Mouse (Mus musculus) liver, adult 2 months (tissue): ENCODE data around the gene Psmc2. TPM values are rescaled to one million over a fixed set of nuclear protein-coding genes. Genes with fewer than 3 reads are reported as not detected.
A peak's percentile ranks its signal among the peaks of the same experiment; 100 is the strongest.

Experiments used
- DNase-seq: peaks from one replicate; pipeline ENCODE4 v3.0.0-alpha.2; 2011; ENCODE audit warnings: low read depth, low spot score; ENCODE audit errors: extremely low read depth
- H3K27ac ChIP-seq: fragments of 200-500 bp; replicated peaks from 2 replicates; pipeline ENCODE4 v1.5.1; 2012; ENCODE audit warnings: low read depth, mild to moderate bottlenecking, control low read depth, inconsistent platforms, low read length; ENCODE audit not compliant: insufficient read depth
- H3K27me3 ChIP-seq: fragments of 200-500 bp; 2 replicates; pipeline ENCODE4 v1.6.1; 2012; ENCODE audit warnings: mild to moderate bottlenecking, moderate library complexity, low read length, inconsistent platforms; ENCODE audit not compliant: control insufficient read depth, insufficient read depth
- H3K36me3 ChIP-seq: fragments of 200-500 bp; 2 replicates; pipeline ENCODE4 v1.6.1; 2012; ENCODE audit warnings: low read length, inconsistent platforms; ENCODE audit not compliant: control insufficient read depth, insufficient read depth
- H3K4me1 ChIP-seq: fragments of 200-500 bp; 2 replicates; pipeline ENCODE4 v1.6.1; 2011; ENCODE audit warnings: low read length; ENCODE audit not compliant: control insufficient read depth, insufficient read depth
- H3K4me3 ChIP-seq: fragments of 200-500 bp; 2 replicates; pipeline ENCODE4 v1.5.1; 2011; ENCODE audit warnings: low read depth, mild to moderate bottlenecking, control low read depth, low read length, moderate library complexity; ENCODE audit not compliant: insufficient read depth
- H3K79me2 ChIP-seq: fragments of 200-500 bp; 2 replicates; pipeline ENCODE4 v1.6.1; 2012; ENCODE audit warnings: inconsistent platforms, mild to moderate bottlenecking, low read length, moderate library complexity; ENCODE audit not compliant: control insufficient read depth, insufficient read depth
- H3K9ac ChIP-seq: fragments of 200-500 bp; 2 replicates; pipeline ENCODE4 v1.6.1; 2012; ENCODE audit warnings: low read depth, mild to moderate bottlenecking, control low read depth, inconsistent platforms, low read length
- CTCF ChIP-seq: fragments of 200-500 bp; IDR thresholded peaks from 2 replicates; pipeline ENCODE4 v1.5.1; 2011; ENCODE audit warnings: low read depth, low read length, control low read depth
- POLR2A ChIP-seq: fragments of 200-500 bp; IDR thresholded peaks from 2 replicates; pipeline ENCODE4 v1.6.1; 2011; ENCODE audit warnings: low read length, control low read depth; ENCODE audit not compliant: insufficient read depth; ENCODE audit errors: extremely low read depth
- WGBS: fragments of 180-500 bp; shearing (Covaris S2); methylation state at CpG from one replicate; pipeline ENCODE4 v1.1.7; 2018; 5-methylcytosine and 5-hydroxymethylcytosine counted together
- polyA plus RNA-seq: library from polyadenylated mRNA; depleted of rRNA; stranded (reverse); fragments of >200 nt; gene quantifications from 2 replicates; pipeline ENCODE4 v1.2.3, GENCODE M21; 2012
- total RNA-seq: library from RNA; depleted of rRNA; stranded (reverse); fragments of >200 nt; gene quantifications from 2 replicates; pipeline ENCODE4 v1.2.3, GENCODE M21; 2014

Gene Psmc2
- total and polyA plus RNA-seq, 2 experiments, result 30.3 to 48.0 TPM

- Histone ChIP-seq H3K9ac (no peak overlapping the region), H3K36me3 (peaks cover 36% of the 10 kb centered on the region), H3K4me3 (no peak overlapping the region), H3K4me1 (peaks cover 11% of the 10 kb centered on the region), H3K27ac (peak overlapping the region; percentile 49; the same call in 1 of the 2 replicates), H3K79me2 (no peaks in the 10 kb centered on the region; the same call in 1 of the 2 replicates), H3K27me3 (no peaks in the 10 kb centered on the region)
- TF ChIP-seq POLR2A (no peak), CTCF (no peak)
- 25% methylated on average over 11 of the region's 11 CpGs for WGBS
- DNase-seq, result peak; percentile 95
Measured at GRCm38 (mm10) chr5:21739120-21739519, 46.0 kb upstream of the Psmc2 start.

GRCm38 (mm10) chr5:21739881-21740280 is 45.2 kb upstream of the Psmc2 start:
- no peak overlapping the region for H3K9ac ChIP-seq
- WGBS, result 90% methylated on average over 13 of the region's 13 CpGs
- DNase-seq, result no peak
- H3K4me3 ChIP-seq, result no peak overlapping the region
- no peaks in the 10 kb centered on the region; the same call in 1 of the 2 replicates for H3K79me2 ChIP-seq
- H3K27me3 ChIP-seq, result no peaks in the 10 kb centered on the region
- peaks cover 11% of the 10 kb centered on the region for H3K4me1 ChIP-seq
- H3K27ac ChIP-seq, result no peak overlapping the region
- peaks cover 44% of the 10 kb centered on the region for H3K36me3 ChIP-seq
- TF ChIP-seq POLR2A (no peak), CTCF (no peak)

GRCm38 (mm10) chr5:21743606-21744005 is 41.5 kb upstream of the Psmc2 start:
- DNase-seq, result no peak
- peaks cover 2% of the 10 kb centered on the region; the same call in 1 of the 2 replicates for H3K4me1 ChIP-seq
- H3K27me3 ChIP-seq, result no peaks in the 10 kb centered on the region
- peaks cover 74% of the 10 kb centered on the region for H3K36me3 ChIP-seq
- WGBS, result 95% methylated on average over 10 of the region's 10 CpGs
- no peaks in the 10 kb centered on the region; the same call in 1 of the 2 replicates for H3K79me2 ChIP-seq
- H3K9ac ChIP-seq, result no peak overlapping the region
- H3K4me3 ChIP-seq, result no peak overlapping the region
- TF ChIP-seq CTCF (no peak), POLR2A (no peak)
- no peak overlapping the region for H3K27ac ChIP-seq

- Histone ChIP-seq H3K4me1 (no peaks in the 10 kb centered on the region), H3K4me3 (no peak overlapping the region)
Measured at GRCm38 (mm10) chr5:21744651-21745050, 40.4 kb upstream of the Psmc2 start.

GRCm38 (mm10) chr5:21745966-21746365 is 39.1 kb upstream of the Psmc2 start:
- 87% methylated on average over 8 of the region's 8 CpGs for WGBS
- H3K4me1 ChIP-seq, result no peaks in the 10 kb centered on the region
- no peak overlapping the region for H3K9ac ChIP-seq
- H3K79me2 ChIP-seq, result no peaks in the 10 kb centered on the region
- H3K27ac ChIP-seq, result no peak overlapping the region
- H3K4me3 ChIP-seq, result no peak overlapping the region
- DNase-seq, result no peak
- peaks cover 69% of the 10 kb centered on the region for H3K36me3 ChIP-seq
- no peaks in the 10 kb centered on the region for H3K27me3 ChIP-seq
- TF ChIP-seq POLR2A (no peak), CTCF (no peak)

More at GRCm38 (mm10) chr5:21744651-21745050, 40.4 kb upstream of the Psmc2 start:
- Histone ChIP-seq H3K9ac (no peak overlapping the region), H3K27ac (no peak overlapping the region), H3K36me3 (peaks cover 77% of the 10 kb centered on the region), H3K79me2 (no peaks in the 10 kb centered on the region; the same call in 1 of the 2 replicates), H3K27me3 (no peaks in the 10 kb centered on the region)
- DNase-seq, result no peak
- TF ChIP-seq POLR2A, result no peak
- TF ChIP-seq CTCF, result no peak

GRCm38 (mm10) chr5:21768506-21768905 is 16.6 kb upstream of the Psmc2 start:
- no peak for DNase-seq
- H3K36me3 ChIP-seq, result peaks cover 50% of the 10 kb centered on the region
- no peaks in the 10 kb centered on the region for H3K27me3 ChIP-seq
- H3K79me2 ChIP-seq, result no peaks in the 10 kb centered on the region
- H3K27ac ChIP-seq, result no peak overlapping the region
- H3K9ac ChIP-seq, result no peak overlapping the region
- H3K4me3 ChIP-seq, result no peak overlapping the region
- 82% methylated on average over 4 of the region's 4 CpGs for WGBS
- no peak for TF ChIP-seq CTCF
- no peak for TF ChIP-seq POLR2A
- H3K4me1 ChIP-seq, result no peaks in the 10 kb centered on the region
